Mouse (Mus musculus) cerebellum, adult 9-11 months (tissue): Measurements from ENCODE around the gene V1rd19.
A peak's percentile ranks its signal among the peaks of the same experiment; 100 is the strongest.
"Not testable (repeated sequence)": the region's sequence is repeated elsewhere in the genome, so short reads cannot be mapped to it uniquely, and the experiment has no call there.

Experiments
- DNase-seq: peaks from one replicate; pipeline ENCODE4 v3.0.0; 2022

The V1rd19 gene

DNA sequence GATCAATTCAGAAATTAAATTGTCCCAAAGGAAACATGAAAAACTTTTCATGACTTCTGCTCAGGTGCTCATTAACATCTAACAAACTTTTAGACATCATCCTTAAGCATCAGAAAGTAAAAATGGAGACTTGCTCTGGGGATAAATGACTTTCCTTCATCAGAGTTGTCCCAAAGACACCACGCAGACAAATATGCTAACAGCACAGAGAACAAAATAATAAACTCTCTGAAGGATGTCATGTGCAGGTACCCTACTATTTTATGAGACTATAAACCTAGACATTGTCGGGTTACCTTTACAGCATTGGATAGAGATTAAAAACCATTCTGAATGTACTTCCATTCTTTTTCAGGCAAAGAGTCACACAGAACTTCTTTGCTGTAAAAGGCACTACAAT, at the start of gene V1rd19:
V1rd19 (plus strand) TSS at position 301 of the 400 bp plus-strand sequence.
- no peak for DNase-seq

- DNase-seq, result peak; percentile 14
Observed at GRCm38 (mm10) chr7:23968044-23968443, 33.4 kb upstream of the V1rd19 start.

DNA sequence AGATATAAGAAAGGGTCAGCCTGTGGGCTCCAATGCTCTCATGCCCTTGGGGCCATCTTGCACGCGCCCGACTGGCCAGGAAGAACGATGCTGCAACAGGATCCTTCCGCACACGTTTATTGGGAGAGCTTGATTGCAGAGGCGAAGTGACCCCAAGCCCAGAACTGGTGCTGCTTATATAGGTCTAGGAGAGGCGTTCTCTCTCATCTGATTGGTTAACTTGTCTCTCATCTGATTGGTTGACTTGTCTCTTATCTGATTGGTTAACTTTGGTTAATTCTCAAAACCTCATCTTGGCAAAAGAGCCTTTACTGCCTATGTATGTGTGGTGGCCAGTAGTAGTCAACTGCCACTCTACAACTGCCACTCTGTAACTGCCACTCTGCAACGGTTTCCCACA, 27.2 kb upstream of the V1rd19 start, which contains the start of gene Vmn1r181:
Vmn1r181 (plus strand) TSS at position 301 of the 400 bp plus-strand sequence.
- DNase-seq, result not testable (repeated sequence)

- no peak for DNase-seq
Observed at GRCm38 (mm10) chr7:24052660-24053304, 51.3 kb downstream of the V1rd19 start, which contains the start of gene Vmn1r183. TSS of gene Vmn1r183 (plus strand) at chr7:24053254.
